Mouse (Mus musculus): Measurements from ENCODE around the gene Scyl1. TPM values are rescaled to one million over a fixed set of nuclear protein-coding genes. Genes with fewer than 3 reads are reported as not detected.

Gene Scyl1
- polyA plus RNA-seq, 1 experiment = 96.3 TPM

DNA sequence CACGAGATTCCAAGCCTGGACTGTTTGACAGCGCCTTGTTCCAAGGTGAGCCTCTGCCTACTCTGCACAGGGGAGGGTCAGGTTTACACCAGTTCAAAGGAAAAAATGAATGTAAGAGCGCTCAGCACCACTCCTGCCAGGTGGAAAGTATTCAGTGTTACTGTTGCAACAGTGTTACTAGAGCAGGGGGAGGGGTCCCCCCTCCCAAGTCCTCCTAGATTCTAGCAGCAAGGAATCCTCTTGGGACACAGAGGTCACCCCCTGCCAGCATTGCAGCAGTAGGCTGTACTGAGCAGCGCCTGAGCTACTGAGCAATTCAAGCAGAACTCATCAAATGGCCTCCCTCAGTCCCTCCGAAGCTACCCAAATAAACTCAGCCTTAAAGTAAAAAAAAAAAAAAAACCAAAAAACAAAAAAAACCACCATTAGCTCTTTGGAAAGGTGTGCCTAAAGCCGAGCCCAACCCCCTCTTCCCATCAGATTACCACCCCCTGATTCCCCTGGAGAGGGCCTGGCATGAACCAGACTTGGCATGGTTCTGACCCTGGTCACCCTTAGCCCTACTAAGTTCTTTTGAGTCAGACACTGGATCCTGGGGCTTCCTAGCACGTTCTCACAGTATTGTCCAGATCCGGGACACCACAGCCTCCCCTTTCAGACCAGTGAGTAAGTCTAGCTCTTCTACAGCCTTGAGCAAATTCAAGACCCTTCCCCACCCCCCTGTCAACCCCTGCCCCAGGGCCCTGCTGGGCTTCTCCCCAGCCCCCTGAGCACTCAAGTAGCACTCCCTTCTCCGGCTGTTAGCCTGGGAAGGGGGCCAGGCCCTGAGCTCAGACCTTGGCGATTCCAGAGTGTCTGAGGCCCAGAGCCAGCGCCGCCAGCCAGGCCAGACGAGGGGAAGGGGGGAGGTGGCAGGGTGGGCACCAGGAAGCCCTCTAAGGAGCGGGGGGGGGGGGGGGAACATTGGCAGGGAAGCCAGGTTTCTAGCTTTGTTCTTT is 30.6 kb downstream of the Scyl1 start, which contains the start of gene Ltbp3:
TSS of gene Ltbp3 (plus strand) at position 585 of the 998 bp plus-strand sequence.
- TF ChIP-seq GATA1 (IDR thresholded peaks at IDR 0.05; ENCODE audit: low read length) = no peak

DNA sequence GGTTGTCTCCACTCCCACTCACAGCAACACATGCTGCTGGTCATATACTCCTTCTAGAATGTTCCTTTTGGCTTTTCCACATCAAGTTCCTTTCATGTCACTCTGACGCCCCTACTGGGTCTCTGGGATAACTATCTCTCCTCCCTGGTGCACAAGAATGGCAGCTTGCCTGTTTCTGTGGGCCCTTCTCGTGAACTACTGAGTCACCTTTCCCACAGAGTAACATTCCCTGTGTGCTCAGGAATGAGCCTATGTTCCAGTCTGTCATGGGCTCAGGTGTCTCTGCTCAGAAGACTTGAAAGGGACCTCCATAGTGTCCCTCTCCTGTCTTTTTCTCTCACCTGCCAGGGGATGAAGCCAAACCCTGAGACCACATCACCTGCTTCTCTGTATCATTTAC is 31.8 kb downstream of the Scyl1 start:
- no peak for TF ChIP-seq GATA1 (IDR thresholded peaks at IDR 0.05; ENCODE audit: low read length)

GRCm38 (mm10) chr19:5734325-5734724 is 36.9 kb downstream of the Scyl1 start:
- TF ChIP-seq GATA1 (IDR thresholded peaks at IDR 0.05; ENCODE audit: low read length) = no peak

DNA sequence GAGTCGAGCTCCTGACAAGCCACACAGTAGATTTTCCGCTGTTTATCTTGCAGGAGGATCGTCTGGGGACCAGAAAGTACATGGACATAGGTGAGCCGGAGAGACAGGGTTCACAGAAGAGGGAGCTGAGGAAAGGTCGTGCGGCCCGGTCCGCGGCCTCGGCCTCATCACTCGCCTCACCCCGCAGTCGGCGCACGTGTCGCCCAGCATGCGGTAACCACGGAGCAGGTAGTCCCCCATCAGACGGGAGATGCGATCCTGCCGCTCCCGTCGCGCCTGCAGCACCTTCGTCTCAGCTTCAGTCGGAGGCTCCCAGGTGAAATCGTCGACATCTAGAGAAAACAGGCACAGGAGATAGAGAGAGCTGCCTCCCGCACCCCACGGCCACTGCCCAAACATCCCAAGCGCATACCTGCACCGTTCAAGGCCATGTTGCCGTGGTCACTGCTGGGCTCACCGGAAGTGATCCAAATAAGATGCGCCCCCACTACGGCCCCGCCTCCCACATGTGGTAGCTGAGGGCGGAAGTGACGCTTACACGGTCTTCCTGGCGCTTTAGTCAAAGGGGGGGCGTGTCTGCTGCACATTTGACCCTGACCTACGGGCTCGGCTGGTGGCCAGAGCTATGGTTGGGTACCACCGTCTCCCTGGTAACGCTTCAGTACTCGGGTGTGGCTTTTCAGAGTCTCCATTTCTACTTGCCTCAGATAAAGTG is 39.8 kb downstream of the Scyl1 start:
- no peak for TF ChIP-seq GATA1 (IDR thresholded peaks at IDR 0.05; ENCODE audit: low read length)

GRCm38 (mm10) chr19:5730314-5731186 is 40.7 kb downstream of the Scyl1 start:
- TF ChIP-seq GATA1 (IDR thresholded peaks at IDR 0.05; ENCODE audit: low read length) = no peak

- TF ChIP-seq GATA1 (IDR thresholded peaks at IDR 0.05; ENCODE audit: low read length) = no peak
These were observed 41.8 kb downstream of the Scyl1 start, which contains the start of gene Fam89b for GRCm38 (mm10) chr19:5729444-5729815. Gene Fam89b (minus strand): TSS chr19:5729653.

- TF ChIP-seq GATA1 (IDR thresholded peaks at IDR 0.05; ENCODE audit: low read length) = no peak
These were observed 42.4 kb downstream of the Scyl1 start for GRCm38 (mm10) chr19:5728631-5729443.

DNA sequence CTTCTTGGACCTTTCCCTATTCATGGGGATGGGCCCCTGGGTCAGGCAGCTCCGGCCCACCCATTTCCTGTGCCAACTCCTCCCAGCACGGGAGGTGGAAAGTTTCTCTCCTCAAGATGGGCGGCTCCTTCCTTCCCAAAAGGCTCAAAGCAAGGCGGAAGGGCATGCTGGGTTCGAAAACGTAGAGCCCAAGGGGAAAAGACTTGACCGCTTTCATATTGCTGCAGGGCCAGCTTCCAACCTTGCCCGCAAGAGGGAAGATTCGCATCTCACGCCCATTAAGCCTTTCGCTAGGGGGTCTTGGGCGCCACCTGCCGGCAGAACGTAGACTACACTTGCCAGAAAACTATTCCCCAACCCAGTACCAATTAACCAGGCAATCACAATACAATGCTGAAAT is 43.5 kb downstream of the Scyl1 start:
- no peak for TF ChIP-seq GATA1 (IDR thresholded peaks at IDR 0.05; ENCODE audit: low read length)

DNA sequence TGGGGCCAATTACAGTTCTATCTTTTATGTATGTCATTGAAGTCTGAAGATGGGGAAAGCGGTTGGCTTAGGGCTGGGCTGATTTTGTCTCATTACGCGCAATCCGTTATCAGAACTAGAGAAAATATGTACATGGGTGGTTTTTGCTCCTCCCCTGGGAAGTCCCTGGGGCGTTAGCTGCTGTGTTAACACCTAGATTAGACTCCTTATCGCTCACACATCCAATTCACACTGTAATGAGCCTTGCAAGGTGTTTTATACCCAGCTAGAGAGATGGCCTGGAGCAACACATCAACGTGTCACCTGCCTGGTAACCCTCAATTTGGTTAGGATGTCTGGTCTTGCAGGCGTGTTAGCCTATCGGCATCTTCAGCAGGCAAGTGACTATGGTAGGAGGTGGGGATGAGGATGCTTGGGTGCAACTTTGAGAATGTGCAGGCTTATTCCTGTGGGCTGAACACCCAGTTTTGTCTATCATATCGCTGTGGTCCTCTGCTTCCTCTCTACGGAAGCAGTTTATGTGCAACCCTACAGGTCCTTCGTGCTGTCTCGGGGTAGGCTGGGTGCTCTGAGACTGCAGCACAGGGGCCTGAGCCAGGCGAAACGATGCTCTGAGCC is 44.1 kb downstream of the Scyl1 start:
- TF ChIP-seq GATA1 (IDR thresholded peaks at IDR 0.05; ENCODE audit: low read length) = peak; percentile 79

DNA sequence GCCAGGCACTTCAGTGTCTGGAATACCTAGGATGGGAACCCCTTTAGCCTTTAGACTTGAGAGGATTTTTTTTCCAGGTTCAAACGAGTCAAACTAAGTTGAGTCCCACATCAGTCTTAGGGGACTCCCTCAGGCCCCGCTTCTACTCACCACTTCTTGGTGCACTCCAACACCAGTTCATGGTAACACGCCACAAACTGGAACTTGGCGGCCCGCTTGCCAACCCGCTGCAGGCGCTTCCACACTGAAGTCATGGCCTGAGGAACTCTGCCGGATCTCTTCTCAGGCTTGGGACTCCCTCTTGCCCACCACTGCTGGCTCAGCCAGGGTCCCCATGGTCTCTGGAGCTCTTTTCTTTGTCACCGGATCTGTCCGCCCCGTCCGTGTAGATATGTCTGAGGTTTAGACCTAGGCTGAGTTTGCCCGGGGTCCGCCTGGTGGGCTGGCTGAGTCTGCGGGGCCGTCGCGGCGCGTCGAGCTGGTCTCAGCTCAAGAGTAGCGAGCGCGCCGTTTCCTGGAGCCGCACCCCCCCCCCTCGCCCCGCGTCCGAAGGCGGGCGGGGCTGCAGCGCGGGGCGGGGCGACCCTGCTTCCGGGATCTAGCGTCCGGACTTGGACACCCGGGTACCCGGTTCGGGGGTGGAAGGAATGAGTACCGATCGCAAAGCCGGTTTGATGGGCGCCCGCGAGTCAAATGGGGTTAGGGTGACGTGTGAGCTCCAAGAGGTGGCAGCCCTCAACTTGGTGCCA is 45.3 kb downstream of the Scyl1 start, which contains the start of gene Ehbp1l1:
TSS of gene Ehbp1l1 (minus strand) at position 551 of the 749 bp plus-strand sequence.
- TF ChIP-seq GATA1 (IDR thresholded peaks at IDR 0.05; ENCODE audit: low read length) = no peak

GRCm38 (mm10) chr19:5725029-5725707 is 46.1 kb downstream of the Scyl1 start:
- no peak for TF ChIP-seq GATA1 (IDR thresholded peaks at IDR 0.05; ENCODE audit: low read length)

DNA sequence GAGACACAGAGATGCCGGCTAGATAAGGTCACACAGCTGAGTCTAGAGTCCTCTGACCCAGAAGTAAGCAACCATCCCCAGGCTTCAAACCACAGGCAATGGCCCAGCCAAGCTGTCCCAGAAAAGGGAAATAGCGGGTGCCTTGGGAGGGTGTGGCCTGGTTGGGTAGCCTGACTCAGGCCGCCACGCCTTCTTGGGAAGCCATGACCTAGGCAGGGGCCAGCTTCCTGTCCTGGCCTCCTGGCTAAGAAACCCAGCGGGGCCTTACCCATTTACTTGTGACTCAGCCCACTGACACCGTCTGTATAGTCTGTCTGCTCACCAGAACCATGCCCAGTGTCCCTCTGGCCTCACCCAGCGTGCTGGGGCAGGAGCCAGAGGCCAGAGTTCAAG is 46.7 kb downstream of the Scyl1 start:
- TF ChIP-seq GATA1 (IDR thresholded peaks at IDR 0.05; ENCODE audit: low read length) = no peak
